Mouse (Mus musculus) activated CD4-positive, CD25-positive, alpha-beta regulatory T cell (primary cell): ENCODE results near the gene Mrpl20. TPM values are rescaled to one million over a fixed set of nuclear protein-coding genes. Genes with fewer than 3 reads are reported as not detected.

Source experiments
- polyA plus RNA-seq, 2 experiments: library from polyadenylated mRNA; unstranded; fragments of 100-300 nt; shearing (Covaris generic); gene quantifications; one replicate each; pipeline ENCODE4 v1.2.1; 2017

Gene Mrpl20
- polyA plus RNA-seq, result 100 to 1,000 TPM; 139 to 192 TPM

DNA sequence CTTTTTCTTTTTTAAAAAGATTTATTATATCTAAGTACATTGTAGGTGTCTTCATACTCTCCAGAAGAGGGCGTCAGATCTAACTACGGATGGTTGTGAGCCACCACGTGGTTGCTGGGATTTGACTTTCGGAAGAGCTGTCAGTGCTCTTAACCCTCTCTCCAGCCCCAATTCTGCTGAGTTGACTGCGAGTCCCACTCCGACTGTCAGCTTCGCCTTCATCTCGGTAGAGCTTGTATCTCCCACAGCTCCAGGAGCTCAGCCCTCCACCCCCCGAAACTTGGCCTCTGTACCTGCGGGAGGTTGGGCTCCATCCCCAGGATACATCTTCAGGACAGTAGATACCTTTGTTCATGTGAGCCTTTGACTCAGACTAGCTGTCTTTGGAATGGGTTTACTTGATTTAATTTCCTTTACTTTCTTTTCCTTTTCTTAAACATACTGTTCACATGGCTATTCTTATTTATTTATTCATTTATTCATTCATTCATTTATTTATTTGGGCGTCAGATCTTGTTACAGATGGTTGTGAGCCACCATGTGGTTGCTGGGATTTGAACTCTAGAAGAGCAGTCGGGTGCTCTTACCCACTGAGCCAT lies at the start of gene Mrpl20:
Gene Mrpl20, plus strand, starts transcription at position 138 of the 599 bp plus-strand sequence.

DNA sequence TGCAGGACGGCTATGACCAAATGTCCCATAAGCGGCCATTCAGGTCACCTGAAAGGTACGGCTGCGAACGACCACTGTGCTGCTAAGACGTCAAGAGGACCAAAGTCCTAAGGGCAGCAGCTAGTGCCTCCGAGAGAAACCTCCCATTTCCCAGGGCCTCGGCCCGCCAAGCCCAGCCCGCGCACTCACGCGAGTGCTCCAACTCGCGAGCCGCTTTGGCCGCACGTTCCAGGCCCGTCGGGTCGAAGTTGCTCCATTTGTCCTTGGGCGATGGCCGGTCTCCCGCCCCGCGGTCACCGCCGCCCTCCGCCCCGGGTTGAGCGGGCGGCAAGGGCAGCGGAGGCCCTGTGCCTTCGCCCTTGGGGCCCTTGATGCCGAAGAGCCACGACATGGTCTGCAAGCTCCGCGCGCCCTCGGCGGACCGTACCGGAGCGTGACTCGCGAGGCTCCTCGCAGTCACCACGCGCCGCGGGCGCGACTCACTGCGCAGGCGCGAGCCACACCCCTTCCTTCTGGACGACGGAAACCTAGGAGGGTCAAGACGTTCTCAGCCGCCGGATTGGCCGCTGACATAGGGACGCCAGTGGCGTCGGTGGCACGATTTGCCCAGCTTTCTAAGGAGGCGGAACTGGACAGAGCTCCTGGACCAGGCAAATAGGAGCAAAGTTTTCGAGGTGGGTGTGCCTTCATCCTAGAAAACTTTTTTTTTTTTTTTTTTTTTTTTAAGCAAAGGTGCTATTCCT lies 41.9 kb upstream of the Mrpl20 start, which contains the start of gene Atad3a:
Gene Atad3a, minus strand, starts transcription at position 481 of the 743 bp plus-strand sequence.

DNA sequence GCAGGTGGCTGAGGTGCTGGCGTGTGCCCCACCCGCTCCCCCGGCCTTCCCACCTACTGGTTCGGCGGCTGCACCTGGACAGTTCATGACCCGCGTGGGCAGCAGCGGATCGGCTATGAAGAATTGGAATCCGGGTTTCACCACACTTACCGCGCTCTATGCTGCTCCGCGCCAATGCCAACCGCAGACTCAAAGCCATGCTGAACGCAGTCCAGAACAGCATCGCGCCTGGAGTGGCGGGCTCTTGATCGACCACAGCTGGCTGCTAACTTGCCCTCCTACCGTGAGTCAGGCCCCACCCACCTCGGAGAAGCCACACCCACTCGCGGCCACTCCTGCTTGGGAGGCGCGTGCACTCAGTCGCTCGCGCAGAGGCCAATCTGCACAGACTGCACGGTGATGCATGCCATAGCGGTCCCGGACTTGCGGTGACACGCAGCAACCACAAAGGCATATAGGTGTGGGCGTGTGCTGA lies 28.4 kb upstream of the Mrpl20 start, which contains the start of gene Vwa1:
Gene Vwa1, minus strand, starts transcription at position 419 of the 475 bp plus-strand sequence.

DNA sequence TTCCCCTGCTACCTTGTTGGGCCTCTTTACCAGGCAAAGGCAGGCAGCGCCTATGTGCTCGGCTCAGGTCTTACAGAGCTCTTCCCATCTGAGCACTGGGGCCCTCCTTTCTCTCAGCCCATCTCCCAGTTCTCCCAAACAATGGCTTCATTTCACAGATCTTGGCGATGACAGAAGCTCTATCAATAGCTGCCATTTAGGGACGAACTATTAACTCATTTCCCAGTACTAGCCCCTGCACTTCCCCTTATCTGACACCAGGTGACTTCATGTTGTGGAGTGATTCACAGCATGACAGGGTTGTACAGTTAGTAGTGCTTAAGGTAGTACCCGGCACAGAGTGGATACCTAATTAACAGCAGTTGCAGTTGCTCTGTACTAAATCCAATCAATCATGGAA lies 16.9 kb upstream of the Mrpl20 start, which contains the start of gene Tmem88b:
Gene Tmem88b, minus strand, starts transcription at position 56 of the 400 bp plus-strand sequence.

DNA sequence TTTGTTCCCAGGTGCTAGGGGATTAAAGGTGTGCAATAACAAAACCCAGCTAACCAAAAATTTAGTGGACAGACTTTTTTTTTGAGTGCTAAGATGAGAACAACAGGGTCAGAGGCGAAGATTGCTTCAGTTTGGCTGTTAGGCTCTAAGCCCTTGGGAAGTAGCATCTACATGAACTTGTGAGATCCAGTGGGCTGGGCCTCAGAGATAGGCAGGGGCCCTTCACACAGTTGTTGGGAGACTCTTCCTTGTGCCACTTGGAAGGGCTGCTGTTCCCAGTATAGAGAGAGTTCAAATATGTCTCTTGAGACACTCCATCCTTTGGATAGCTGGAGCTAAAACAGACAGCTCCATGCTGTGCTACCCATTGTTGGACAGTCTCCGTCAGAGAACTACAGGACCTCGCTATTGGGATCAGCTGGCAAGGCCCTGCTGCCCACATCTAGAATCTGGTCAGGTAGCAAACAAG lies 12.6 kb upstream of the Mrpl20 start, which contains the start of gene Ankrd65:
Gene Ankrd65, plus strand, starts transcription at position 419 of the 469 bp plus-strand sequence.

DNA sequence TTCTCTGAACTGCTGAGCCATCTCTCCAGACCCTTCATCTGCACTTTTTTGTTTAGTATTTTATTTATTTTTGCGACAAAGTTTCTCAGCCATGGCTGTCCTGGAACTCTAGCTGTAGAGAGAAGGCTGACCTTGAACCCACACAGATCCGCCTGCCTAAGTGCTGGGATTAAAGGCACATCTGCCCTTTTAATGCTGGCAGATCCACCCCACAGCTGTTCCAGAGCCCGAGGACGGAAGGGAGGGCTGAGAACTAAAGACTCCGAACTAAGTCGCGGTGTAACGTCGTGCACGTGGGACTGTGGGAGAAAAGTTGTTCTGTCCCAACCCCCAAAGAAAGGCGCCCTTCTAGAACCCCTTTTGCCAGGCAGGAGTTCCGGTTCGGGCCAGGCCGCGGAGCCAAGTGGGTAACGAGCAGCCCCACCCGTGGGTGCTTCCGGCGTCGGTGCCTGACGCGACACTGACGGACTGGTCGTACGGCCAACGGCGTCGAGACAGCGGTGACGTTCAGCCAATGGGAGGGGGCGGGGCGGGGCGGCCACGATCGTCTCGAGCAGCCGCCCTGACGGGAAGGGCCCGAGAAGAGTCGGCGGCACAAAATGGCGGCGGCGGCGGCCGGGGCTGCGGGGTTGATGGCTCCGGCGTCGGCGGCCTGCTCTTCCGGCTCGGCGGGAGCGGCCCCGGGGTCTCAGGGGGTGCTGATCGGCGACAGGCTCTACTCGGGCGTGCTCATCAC lies 9.4 kb downstream of the Mrpl20 start, which contains the start of gene Ccnl2:
Gene Ccnl2, plus strand, starts transcription at position 561 of the 736 bp plus-strand sequence.

DNA sequence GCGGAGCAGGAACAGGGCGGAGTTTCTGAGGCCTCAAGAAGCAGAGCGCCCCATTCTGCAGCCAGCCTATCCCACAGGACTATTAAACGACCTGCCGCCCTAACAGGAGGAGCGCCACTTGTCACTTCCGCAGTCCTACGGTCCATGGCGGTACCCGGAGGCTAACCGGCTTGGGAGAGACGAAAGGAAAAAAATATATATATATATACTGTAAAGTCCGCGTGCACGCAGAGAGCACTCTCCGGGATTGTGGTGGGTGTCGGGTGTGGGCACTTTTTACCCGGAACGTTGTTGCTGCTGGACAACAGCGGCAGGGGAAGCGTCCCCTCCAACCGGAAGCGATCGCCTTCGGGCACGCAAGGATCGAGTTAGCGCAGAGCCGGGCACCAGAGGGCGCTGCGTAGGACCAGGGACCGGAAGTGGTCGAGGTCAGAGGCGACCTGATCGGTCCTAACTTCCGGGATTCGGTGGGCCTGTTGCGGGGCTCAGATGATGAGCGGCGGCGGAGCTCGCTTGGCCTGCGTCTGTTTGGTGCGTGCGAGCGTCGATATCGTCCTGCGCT lies 28.6 kb downstream of the Mrpl20 start, which contains the start of gene Aurkaip1:
Gene Aurkaip1, plus strand, starts transcription at position 68 of the 562 bp plus-strand sequence.

DNA sequence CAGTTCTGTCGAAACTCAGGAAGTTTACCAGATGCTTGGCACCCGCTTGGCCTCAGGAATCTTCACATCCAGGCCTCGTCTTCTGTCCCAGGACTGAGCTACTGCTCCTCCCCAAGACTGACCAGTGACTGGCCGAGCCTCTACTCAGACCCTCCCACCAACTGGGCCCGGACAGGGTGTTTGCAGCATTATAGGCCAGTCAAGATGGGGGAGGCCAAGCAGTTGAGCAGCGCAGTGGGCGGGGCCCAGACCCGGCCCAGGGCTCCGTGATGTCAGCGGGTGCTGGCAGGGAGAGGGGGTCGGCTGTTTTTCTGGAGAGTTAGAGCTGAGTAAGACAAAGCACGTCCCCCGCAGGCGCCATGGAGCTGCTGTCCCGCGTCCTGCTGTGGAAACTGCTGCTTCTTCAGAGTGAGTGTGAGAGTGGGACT lies 36.8 kb downstream of the Mrpl20 start, which contains the start of gene Mxra8:
Gene Mxra8, plus strand, starts transcription at position 198 of the 428 bp plus-strand sequence.

DNA sequence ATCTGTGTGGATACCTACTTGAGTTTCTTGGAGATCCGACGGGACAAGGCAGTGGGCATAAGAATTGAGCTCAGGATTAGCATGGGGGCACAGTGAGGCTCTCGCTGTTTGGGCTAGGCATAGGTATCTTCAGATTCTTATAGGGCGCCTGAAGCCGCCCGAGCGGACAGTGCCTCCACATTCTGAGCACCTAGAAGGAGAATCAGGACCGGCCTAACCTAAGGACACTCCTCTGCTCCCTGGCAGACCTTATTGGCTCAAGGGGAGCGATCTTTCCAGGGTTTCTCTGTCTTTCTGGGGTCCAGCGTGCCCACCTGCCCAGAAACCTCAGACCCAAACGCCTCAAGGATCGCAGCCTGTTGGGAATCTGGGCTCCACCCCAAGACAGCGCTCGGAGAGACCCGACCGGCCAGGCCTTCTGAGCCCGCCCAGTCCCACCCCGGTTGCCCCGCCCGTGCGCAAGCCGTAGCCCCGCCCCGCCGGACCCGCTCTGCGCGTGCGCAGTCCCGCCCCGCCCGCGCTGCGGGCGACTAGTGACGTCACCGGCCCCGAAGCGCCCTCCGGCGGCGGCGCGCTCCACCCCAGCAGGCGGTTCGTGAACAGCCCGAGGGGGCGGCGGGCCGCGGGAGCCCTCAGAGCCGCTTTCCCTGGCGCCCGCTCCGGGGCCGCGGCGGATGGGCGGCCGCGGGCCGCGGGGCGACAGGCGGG lies 44.3 kb downstream of the Mrpl20 start, which contains the start of gene Dvl1:
Gene Dvl1, plus strand, starts transcription at position 532 of the 708 bp plus-strand sequence.

Other genes with a start within 250 kb of the Mrpl20 start
- gene Nadk, start 240.5 kb upstream of the Mrpl20 start, polyA plus RNA-seq, result 100 to 1,000 TPM in 1 of 2 experiments, 10 to 100 TPM in 1; 95.0 to 127 TPM
- 10 to 100 TPM in 1 of 2 experiments, 1 to 10 TPM in 1; 8.8 to 10.8 TPM for gene Slc35e2, start 201.5 kb upstream of the Mrpl20 start, polyA plus RNA-seq
- gene Cdk11b, start 178.0 kb upstream of the Mrpl20 start, polyA plus RNA-seq, result 100 to 1,000 TPM; 107 to 146 TPM
- not detected for gene Gm10563, start 157.5 kb upstream of the Mrpl20 start, polyA plus RNA-seq
- gene Mmp23, start 149.5 kb upstream of the Mrpl20 start, polyA plus RNA-seq, result 1 to 10 TPM in 1 of 2 experiments, under 1 TPM in 1; 0.26 to 1.1 TPM
- gene Mib2, start 133.7 kb upstream of the Mrpl20 start, polyA plus RNA-seq, result 10 to 100 TPM; 21.5 to 27.7 TPM
- gene Fndc10, start 108.5 kb upstream of the Mrpl20 start, polyA plus RNA-seq, result 10 to 100 TPM in 1 of 2 experiments, 1 to 10 TPM in 1; 7.2 to 41.1 TPM
- gene Ssu72, start 98.1 kb upstream of the Mrpl20 start, polyA plus RNA-seq, result 100 to 1,000 TPM; 177 to 184 TPM
- 1 to 10 TPM; 1.2 to 1.5 TPM for gene Tmem240, start 68.1 kb upstream of the Mrpl20 start, polyA plus RNA-seq
- gene Atad3a, start 41.8 kb upstream of the Mrpl20 start, polyA plus RNA-seq, result 10 to 100 TPM; 45.1 to 52.5 TPM
- under 1 TPM in 1 of 2 experiments, not detected in 1; 0.25 TPM for gene Vwa1, start 28.2 kb upstream of the Mrpl20 start, polyA plus RNA-seq
- under 1 TPM in 1 of 2 experiments, not detected in 1; 0.05 TPM for gene Tmem88b, start 17.0 kb upstream of the Mrpl20 start, polyA plus RNA-seq
- under 1 TPM in 1 of 2 experiments, not detected in 1; 0.66 TPM for gene Ankrd65, start 12.4 kb upstream of the Mrpl20 start, polyA plus RNA-seq
- gene Ccnl2, start 9.6 kb downstream of the Mrpl20 start, polyA plus RNA-seq, result 100 to 1,000 TPM; 248 to 258 TPM
- 100 to 1,000 TPM; 185 to 200 TPM for gene Aurkaip1, start 28.4 kb downstream of the Mrpl20 start, polyA plus RNA-seq
- 1 to 10 TPM; 1.3 to 2.7 TPM for gene Mxra8, start 36.8 kb downstream of the Mrpl20 start, polyA plus RNA-seq
- 10 to 100 TPM; 38.5 to 41.0 TPM for gene Dvl1, start 44.5 kb downstream of the Mrpl20 start, polyA plus RNA-seq
- under 1 TPM; 0.37 to 0.61 TPM for gene Tas1r3, start 60.5 kb downstream of the Mrpl20 start, polyA plus RNA-seq
- gene Cptp, start 66.6 kb downstream of the Mrpl20 start, polyA plus RNA-seq, result 10 to 100 TPM; 13.6 to 15.3 TPM
- 100 to 1,000 TPM in 1 of 2 experiments, 10 to 100 TPM in 1; 98.2 to 112 TPM for gene Ints11, start 66.7 kb downstream of the Mrpl20 start, polyA plus RNA-seq
- 10 to 100 TPM; 22.5 to 39.9 TPM for gene Pusl1, start 88.9 kb downstream of the Mrpl20 start, polyA plus RNA-seq
- gene Acap3, start 88.9 kb downstream of the Mrpl20 start, polyA plus RNA-seq, result 10 to 100 TPM; 16.0 to 29.5 TPM
- 100 to 1,000 TPM; 140 to 160 TPM for gene Ube2j2, start 141.0 kb downstream of the Mrpl20 start, polyA plus RNA-seq
- 10 to 100 TPM; 15.8 to 29.0 TPM for gene C1qtnf12, start 159.4 kb downstream of the Mrpl20 start, polyA plus RNA-seq
- 1 to 10 TPM; 7.4 to 9.5 TPM for gene B3galt6, start 189.8 kb downstream of the Mrpl20 start, polyA plus RNA-seq
- gene Sdf4, start 190.0 kb downstream of the Mrpl20 start, polyA plus RNA-seq, result 100 to 1,000 TPM; 563 to 617 TPM
- 1,000 to 10,000 TPM in 1 of 2 experiments, 100 to 1,000 TPM in 1; 923 to 1,159 TPM for gene Tnfrsf4, start 211.0 kb downstream of the Mrpl20 start, polyA plus RNA-seq
- gene Tnfrsf18, start 223.3 kb downstream of the Mrpl20 start, polyA plus RNA-seq, result 1,000 to 10,000 TPM in 1 of 2 experiments, 100 to 1,000 TPM in 1; 560 to 1,034 TPM